Mouse (Mus musculus) lung, postnatal 10 days (tissue): ENCODE data around the gene Map3k14.

ENCODE experiments used
- DNase-seq: peaks from one replicate; pipeline ENCODE4 v3.0.0; 2021

Map3k14 gene

DNA sequence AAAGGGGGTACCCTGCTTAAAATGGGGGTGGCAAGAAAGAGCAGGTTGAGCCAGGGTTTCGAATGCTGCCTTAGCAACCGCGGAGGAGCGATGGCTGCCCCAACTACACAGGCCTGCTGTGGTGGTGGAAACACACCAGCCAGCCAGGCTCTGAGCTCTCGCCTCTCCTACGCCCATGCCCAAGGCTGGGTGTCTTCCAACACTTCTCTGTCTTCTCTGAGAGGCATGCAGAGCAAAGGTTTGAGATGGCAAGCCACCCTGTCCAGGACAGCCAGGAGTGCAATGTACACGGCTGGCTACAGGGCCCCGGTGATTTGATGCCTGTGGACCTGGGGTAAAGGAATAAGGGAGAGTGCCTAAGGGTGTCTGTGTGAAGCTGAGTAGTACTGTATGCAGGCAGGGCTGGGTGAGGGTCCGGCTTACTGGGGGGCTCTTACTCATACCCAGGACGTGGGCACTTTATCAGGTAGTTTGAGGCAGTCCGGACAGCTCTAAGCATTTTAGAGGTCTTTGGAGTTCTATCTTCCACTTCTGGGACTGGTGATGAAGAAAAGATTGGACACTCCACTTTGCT, 93.4 kb downstream of the Map3k14 start:
- no peak for DNase-seq

GRCm38 (mm10) chr11:103173041-103173770, 94.1 kb downstream of the Map3k14 start:
- no peak for DNase-seq

DNA sequence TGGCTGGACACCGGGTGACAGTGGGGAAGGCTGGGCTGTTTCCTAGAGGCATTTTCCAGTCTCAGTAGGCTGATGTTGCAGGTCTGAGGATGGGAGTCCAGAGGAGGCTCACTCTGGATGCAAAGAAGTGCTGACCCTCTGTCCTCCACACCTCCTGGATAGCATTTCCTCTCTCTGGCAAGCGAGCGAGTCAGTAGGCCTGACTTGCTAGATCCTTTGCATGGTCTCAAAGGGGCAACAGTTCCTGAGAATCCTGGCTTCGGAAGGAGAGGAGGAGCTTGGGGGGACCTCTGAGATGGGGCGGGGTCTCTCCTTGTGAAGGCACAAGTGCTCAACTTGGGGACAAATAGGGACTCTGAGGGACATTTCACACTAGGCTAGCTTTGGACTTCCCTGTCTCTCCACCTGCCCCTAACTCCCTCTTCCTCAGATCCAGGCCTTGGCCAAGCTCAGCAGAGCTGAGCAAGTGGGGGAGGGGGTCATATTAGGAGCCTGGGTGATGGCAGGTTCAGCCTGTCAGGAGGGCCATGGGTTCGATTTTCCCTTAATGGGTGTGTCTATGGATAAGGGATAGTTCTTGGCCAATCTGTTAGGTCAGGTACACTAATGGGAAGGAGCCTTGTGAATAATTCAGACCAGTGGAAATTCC, 94.8 kb downstream of the Map3k14 start:
- no peak for DNase-seq

- DNase-seq: no peak
Measured at GRCm38 (mm10) chr11:103171703-103172391, 95.4 kb downstream of the Map3k14 start.

- no peak for DNase-seq
Measured at GRCm38 (mm10) chr11:103171286-103171620, 96.0 kb downstream of the Map3k14 start.

DNA sequence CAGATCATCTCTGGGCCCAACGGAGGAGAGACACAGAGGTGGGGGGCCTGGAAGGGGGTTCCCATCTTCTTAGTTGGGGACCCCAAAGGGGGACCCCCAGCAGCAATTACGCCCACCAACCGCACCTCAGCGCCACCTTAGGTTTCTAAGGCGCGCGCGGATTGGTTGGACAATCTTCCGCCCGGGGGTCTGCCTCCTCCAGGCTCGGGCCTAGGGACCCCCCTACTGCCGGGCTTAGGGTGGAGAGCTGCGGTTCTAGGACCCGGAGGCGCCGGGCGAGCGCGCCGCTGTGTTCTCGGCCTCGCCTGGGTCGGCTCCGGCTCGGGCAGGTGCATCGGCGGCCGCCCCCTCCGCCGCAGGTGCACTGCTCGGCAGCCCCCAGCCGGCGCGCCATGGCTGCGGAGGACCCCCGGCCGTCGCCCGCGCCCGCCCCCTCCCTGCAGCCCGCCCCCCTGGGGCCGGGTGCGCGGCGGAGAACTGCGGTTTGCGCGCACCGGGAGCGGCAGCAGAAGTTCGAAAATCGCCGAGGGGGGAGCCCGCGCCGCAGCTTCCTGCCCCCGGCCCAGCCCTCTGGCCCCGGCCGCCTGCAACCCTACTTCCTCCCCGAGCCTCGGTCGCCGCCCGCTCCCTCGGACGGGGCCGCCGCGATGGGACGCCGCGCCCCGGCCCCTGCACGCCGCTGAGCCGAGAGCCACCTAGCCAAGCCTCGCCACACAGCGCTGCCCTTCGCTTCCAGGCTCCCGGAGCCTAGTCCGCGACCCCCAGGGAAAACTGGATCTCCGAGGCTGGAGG, 96.6 kb downstream of the Map3k14 start, which contains the start of gene Fmnl1:
Fmnl1 (plus strand) TSS at position 614 of the 792 bp plus-strand sequence.
- peak; percentile 54 for DNase-seq

DNA sequence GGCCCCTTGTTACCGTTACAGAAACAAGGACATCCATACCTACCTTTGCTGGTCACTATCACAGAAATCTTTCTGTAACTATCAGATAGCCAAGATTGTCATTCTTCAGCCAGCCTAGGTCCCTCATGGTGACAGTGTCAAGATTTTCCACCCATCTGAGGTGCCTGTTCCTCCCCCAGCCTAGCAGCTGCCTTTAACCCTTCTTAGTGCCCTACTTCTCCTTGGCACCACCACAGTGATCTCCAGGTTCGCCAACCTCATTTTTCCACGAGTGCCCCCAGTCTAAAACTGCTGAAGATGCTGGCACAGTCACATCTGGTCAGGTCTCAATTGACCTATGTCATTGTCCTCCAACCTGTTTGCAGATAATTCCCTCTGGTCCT, 97.2 kb downstream of the Map3k14 start:
- DNase-seq: no peak
